Mouse (Mus musculus) thymus, postnatal 25 days (tissue): ENCODE data around the gene Macrod2.

Experiments
- DNase-seq: peaks from one replicate; pipeline ENCODE4 v3.0.0; 2022

Macrod2 gene

GRCm38 (mm10) chr2:141738702-141739101, 1343.6 kb downstream of the Macrod2 start:
- DNase-seq, result no peak

- no peak for DNase-seq
Observed at GRCm38 (mm10) chr2:141740318-141740717, 1345.2 kb downstream of the Macrod2 start.

- DNase-seq, result no peak
Observed at GRCm38 (mm10) chr2:141800236-141800635, 1405.1 kb downstream of the Macrod2 start.

GRCm38 (mm10) chr2:141800909-141801308, 1405.8 kb downstream of the Macrod2 start:
- no peak for DNase-seq

GRCm38 (mm10) chr2:141816266-141816665, 1421.2 kb downstream of the Macrod2 start:
- DNase-seq, result no peak

- no peak for DNase-seq
Observed at GRCm38 (mm10) chr2:141817546-141818180, 1422.6 kb downstream of the Macrod2 start.

GRCm38 (mm10) chr2:141820795-141821194, 1425.7 kb downstream of the Macrod2 start:
- DNase-seq, result no peak

- DNase-seq, result no peak
Observed at GRCm38 (mm10) chr2:141825606-141826495, 1430.7 kb downstream of the Macrod2 start.

GRCm38 (mm10) chr2:141830496-141830895, 1435.4 kb downstream of the Macrod2 start:
- DNase-seq, result no peak

GRCm38 (mm10) chr2:141831515-141831914, 1436.4 kb downstream of the Macrod2 start:
- DNase-seq, result no peak

- no peak for DNase-seq
Observed at GRCm38 (mm10) chr2:141834156-141834782, 1439.2 kb downstream of the Macrod2 start.

- DNase-seq, result no peak
Observed at GRCm38 (mm10) chr2:141844408-141845175, 1449.5 kb downstream of the Macrod2 start.

GRCm38 (mm10) chr2:141859220-141859619, 1464.1 kb downstream of the Macrod2 start:
- DNase-seq, result no peak

- no peak for DNase-seq
Observed at GRCm38 (mm10) chr2:141861679-141862268, 1466.7 kb downstream of the Macrod2 start.

GRCm38 (mm10) chr2:141862531-141863265, 1467.6 kb downstream of the Macrod2 start:
- no peak for DNase-seq

- DNase-seq, result no peak
Observed at GRCm38 (mm10) chr2:141863628-141864165, 1468.6 kb downstream of the Macrod2 start.

GRCm38 (mm10) chr2:141870930-141871329, 1475.8 kb downstream of the Macrod2 start:
- no peak for DNase-seq

GRCm38 (mm10) chr2:141876155-141876851, 1481.2 kb downstream of the Macrod2 start:
- DNase-seq, result no peak

- no peak for DNase-seq
Observed at GRCm38 (mm10) chr2:141876958-141877357, 1481.8 kb downstream of the Macrod2 start.

- no peak for DNase-seq
Observed at GRCm38 (mm10) chr2:141878473-141878872, 1483.4 kb downstream of the Macrod2 start.

- no peak for DNase-seq
Observed at GRCm38 (mm10) chr2:141879711-141880110, 1484.6 kb downstream of the Macrod2 start.
